Mouse (Mus musculus) layer of hippocampus, postnatal 10 days (tissue): ENCODE measurements at regions not wholly inside any gene's neighbourhood (a gene's known extent, or its start where the extent isn't known, plus 50 kb on each side); places are given as distances from the start of the nearest gene placed in this dataset.

ENCODE experiments used
- DNase-seq, 2 experiments: peaks; one replicate each; pipeline ENCODE4 v3.0.0; 2021; ENCODE audit warnings: low spot score in 2 of 2

GRCm38 (mm10) chr14:119966666-119967065 lies 75.6 kb downstream of the Oxgr1 start:
- no peak for DNase-seq

- DNase-seq = peak; percentile 62 to 73
These were observed 76.3 kb downstream of the Oxgr1 start for GRCm38 (mm10) chr14:119965842-119966483.

- DNase-seq = no peak
These were observed 78.5 kb downstream of the Oxgr1 start for GRCm38 (mm10) chr14:119963741-119964140.

- peak; percentile 26 to 34 for DNase-seq
These were observed 88.4 kb downstream of the Oxgr1 start for GRCm38 (mm10) chr14:119953861-119954260.

GRCm38 (mm10) chr14:119952877-119953624 lies 89.2 kb downstream of the Oxgr1 start:
- no peak for DNase-seq
